Mouse (Mus musculus): ENCODE measurements around the gene Glt8d2. TPM values are rescaled to one million over a fixed set of nuclear protein-coding genes. Genes with fewer than 3 reads are reported as not detected.

The Glt8d2 gene
- polyA plus RNA-seq (2015; fragmentation: Nextera tagmentation; extraction: Ambion mirVana): 0.77 and 1.4 TPM in 2 replicates

GRCm38 (mm10) chr10:82690494-82690893 lies at the start of gene Glt8d2:
Gene Glt8d2 (minus strand): TSS chr10:82690650.

GRCm38 (mm10) chr10:82695956-82696355 lies 5.5 kb upstream of the Glt8d2 start, which contains the start of gene Hcfc2:
Gene Hcfc2 (plus strand): TSS chr10:82696160.

GRCm38 (mm10) chr10:82629586-82630255 lies 60.7 kb downstream of the Glt8d2 start, which contains the start of gene Tdg:
Gene Tdg (plus strand): TSS chr10:82629828.

GRCm38 (mm10) chr10:82622671-82623552 lies 67.5 kb downstream of the Glt8d2 start, which contains the start of gene 1190007I07Rik:
Gene 1190007I07Rik (minus strand): TSS chr10:82623228.

Other genes starting within 250 kb of the Glt8d2 start
- not detected in 2 replicates for gene Gm1553, start 198.0 kb downstream of the Glt8d2 start, polyA plus RNA-seq (2015; fragmentation: Nextera tagmentation; extraction: Ambion mirVana)
- gene 1190007I07Rik, start 67.4 kb downstream of the Glt8d2 start, polyA plus RNA-seq (2015; fragmentation: Nextera tagmentation; extraction: Ambion mirVana): 38.2 and 50.5 TPM in 2 replicates
- 44.5 and 44.8 TPM in 2 replicates for gene Tdg, start 60.8 kb downstream of the Glt8d2 start, polyA plus RNA-seq (2015; fragmentation: Nextera tagmentation; extraction: Ambion mirVana)
- gene Hcfc2, start 5.5 kb upstream of the Glt8d2 start, polyA plus RNA-seq (2015; fragmentation: Nextera tagmentation; extraction: Ambion mirVana): 15.6 and 18.7 TPM in 2 replicates
- 37.0 and 42.9 TPM in 2 replicates for gene Nfyb, start 73.5 kb upstream of the Glt8d2 start, polyA plus RNA-seq (2015; fragmentation: Nextera tagmentation; extraction: Ambion mirVana)
- gene Txnrd1, start 143.3 kb upstream of the Glt8d2 start, polyA plus RNA-seq (2015; fragmentation: Nextera tagmentation; extraction: Ambion mirVana): 34.6 and 35.5 TPM in 2 replicates
- gene Eid3, start 176.0 kb upstream of the Glt8d2 start, polyA plus RNA-seq (2015; fragmentation: Nextera tagmentation; extraction: Ambion mirVana): 0.12 and 0.16 TPM in 2 replicates

Data from spleen, postnatal 0 days (tissue).